Mouse (Mus musculus): Measurements from ENCODE around the gene Setdb2. TPM values are rescaled to one million over a fixed set of nuclear protein-coding genes. Genes with fewer than 3 reads are reported as not detected.
A peak's percentile ranks its signal among the peaks of the same experiment; 100 is the strongest.

Gene Setdb2
- polyA plus RNA-seq (2012; rRNA removed): 4.5 and 5.6 TPM in 2 replicates

DNA sequence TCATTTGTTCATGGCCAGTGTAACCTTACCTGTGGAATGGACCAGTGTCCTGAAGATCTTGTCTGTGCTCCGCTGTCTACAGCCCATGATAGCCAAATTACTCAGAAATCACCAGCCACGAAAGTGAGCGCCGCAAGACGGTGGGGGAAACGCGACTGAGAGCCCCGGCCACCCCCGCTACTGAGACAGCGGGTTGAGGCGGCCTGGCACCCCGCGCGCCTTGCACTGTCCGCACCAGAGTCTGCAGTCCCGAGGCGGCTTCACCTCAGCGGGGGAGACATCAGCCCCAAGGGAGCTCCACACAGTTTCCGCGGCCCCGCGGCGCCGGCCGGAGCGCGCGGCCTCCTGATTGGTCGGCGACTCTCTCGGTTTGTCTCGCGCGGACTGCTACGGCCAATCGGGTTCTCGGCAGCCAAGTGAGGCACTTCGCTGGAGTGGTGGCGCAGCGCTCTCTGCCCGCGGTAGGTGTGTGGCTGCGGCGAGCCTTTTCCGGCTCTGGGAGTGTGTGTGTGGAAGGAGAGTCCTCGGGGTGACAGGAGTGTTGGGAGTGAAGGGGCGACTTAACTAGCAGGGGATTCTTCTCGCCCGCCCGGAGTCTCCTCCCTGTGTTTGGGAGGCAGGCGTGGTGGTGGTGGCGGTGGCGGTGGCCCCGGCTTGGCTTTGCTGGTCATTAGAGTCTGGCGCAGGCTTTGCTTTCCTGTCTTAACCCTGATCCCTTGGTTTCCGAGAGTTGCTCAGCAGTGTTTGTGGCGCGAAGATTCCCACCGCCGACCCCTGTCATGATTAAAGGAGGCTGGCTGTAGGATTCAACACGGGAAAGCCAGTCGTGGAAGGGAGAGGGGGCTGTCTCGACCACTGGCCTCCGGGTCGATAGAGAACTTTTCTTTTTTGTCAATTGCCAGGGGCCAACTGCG, at the start of gene Setdb2, which contains the start of gene Cab39l:
Gene Setdb2, minus strand, starts transcription at position 327 of the 914 bp plus-strand sequence.
Gene Cab39l, plus strand, starts transcription at position 415 of the 914 bp plus-strand sequence.
- Histone ChIP-seq H3K36me3 (ENCODE audit: control insufficient read depth, insufficient read depth, low read length) (no peaks in the 10 kb centered on the region), H3K27ac (ENCODE audit: control insufficient read depth, insufficient read depth, low read depth, low read length) (peak within 1 kb of the TSS; percentile 96), H3K27me3 (ENCODE audit: control insufficient read depth, insufficient read depth, low read length) (no peaks in the 10 kb centered on the region), H3K4me3 (ENCODE audit: control insufficient read depth, low read depth, low read length) (peak within 1 kb of the TSS; percentile 96), H3K4me1 (ENCODE audit: control insufficient read depth, insufficient read depth, low read length) (no peaks in the 10 kb centered on the region)
- TF ChIP-seq POLR2A (IDR thresholded peaks at IDR 0.05; ENCODE audit: control insufficient read depth, low read depth, low read length): peak; percentile 95
- no peak for TF ChIP-seq CTCF (IDR thresholded peaks at IDR 0.05; ENCODE audit: control insufficient read depth, insufficient read depth, insufficient replicate concordance, low read depth, low read length)

- H3K27me3 ChIP-seq (ENCODE audit: control insufficient read depth, insufficient read depth, low read length): no peaks in the 10 kb centered on the region
- H3K36me3 ChIP-seq (ENCODE audit: control insufficient read depth, insufficient read depth, low read length): no peaks in the 10 kb centered on the region; the same call in 1 of the 2 replicates
- TF ChIP-seq POLR2A (IDR thresholded peaks at IDR 0.05; ENCODE audit: control insufficient read depth, low read depth, low read length) (no peak), CTCF (IDR thresholded peaks at IDR 0.05; ENCODE audit: control insufficient read depth, insufficient read depth, insufficient replicate concordance, low read depth, low read length) (no peak)
- H3K4me3 ChIP-seq (ENCODE audit: control insufficient read depth, low read depth, low read length): no peak overlapping the region
- H3K27ac ChIP-seq (ENCODE audit: control insufficient read depth, insufficient read depth, low read depth, low read length): no peak overlapping the region
- no peaks in the 10 kb centered on the region for H3K4me1 ChIP-seq (ENCODE audit: control insufficient read depth, insufficient read depth, low read length)
Observed at GRCm38 (mm10) chr14:59485247-59485810, 44.6 kb upstream of the Setdb2 start.

DNA sequence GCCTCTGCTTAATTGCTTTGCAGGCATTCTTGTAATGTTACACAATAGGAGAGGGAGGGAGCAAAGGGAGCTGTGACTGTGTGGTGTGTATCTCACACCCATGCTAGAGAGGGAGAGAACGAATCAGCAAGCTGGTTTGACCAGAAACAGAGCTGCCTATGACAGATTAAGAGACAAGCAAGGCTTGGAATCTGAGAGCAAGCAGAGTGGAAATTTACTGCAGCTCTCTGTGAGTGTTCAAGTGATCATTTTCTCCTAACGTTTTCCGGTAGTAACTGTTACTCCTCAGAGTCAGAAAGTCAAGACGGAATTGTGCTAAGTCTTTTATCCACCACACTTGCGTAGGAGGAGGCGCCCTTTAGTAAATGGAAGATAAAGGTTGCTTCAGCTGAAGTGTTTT, 38.0 kb upstream of the Setdb2 start:
- H3K27me3 ChIP-seq (ENCODE audit: control insufficient read depth, insufficient read depth, low read length): no peaks in the 10 kb centered on the region
- H3K27ac ChIP-seq (ENCODE audit: control insufficient read depth, insufficient read depth, low read depth, low read length): no peak overlapping the region
- no peaks in the 10 kb centered on the region for H3K36me3 ChIP-seq (ENCODE audit: control insufficient read depth, insufficient read depth, low read length)
- H3K4me1 ChIP-seq (ENCODE audit: control insufficient read depth, insufficient read depth, low read length): no peaks in the 10 kb centered on the region
- H3K4me3 ChIP-seq (ENCODE audit: control insufficient read depth, low read depth, low read length): no peak overlapping the region
- TF ChIP-seq POLR2A (IDR thresholded peaks at IDR 0.05; ENCODE audit: control insufficient read depth, low read depth, low read length): no peak
- TF ChIP-seq CTCF (IDR thresholded peaks at IDR 0.05; ENCODE audit: control insufficient read depth, insufficient read depth, insufficient replicate concordance, low read depth, low read length): no peak

- no peaks in the 10 kb centered on the region for H3K27me3 ChIP-seq (ENCODE audit: control insufficient read depth, insufficient read depth, low read length)
- no peaks in the 10 kb centered on the region for H3K4me1 ChIP-seq (ENCODE audit: control insufficient read depth, insufficient read depth, low read length)
- no peak for TF ChIP-seq CTCF (IDR thresholded peaks at IDR 0.05; ENCODE audit: control insufficient read depth, insufficient read depth, insufficient replicate concordance, low read depth, low read length)
- no peak for TF ChIP-seq POLR2A (IDR thresholded peaks at IDR 0.05; ENCODE audit: control insufficient read depth, low read depth, low read length)
- H3K4me3 ChIP-seq (ENCODE audit: control insufficient read depth, low read depth, low read length): no peak overlapping the region
- no peak overlapping the region for H3K27ac ChIP-seq (ENCODE audit: control insufficient read depth, insufficient read depth, low read depth, low read length)
- H3K36me3 ChIP-seq (ENCODE audit: control insufficient read depth, insufficient read depth, low read length): no peaks in the 10 kb centered on the region
Observed at GRCm38 (mm10) chr14:59470781-59471180, 30.1 kb upstream of the Setdb2 start.

DNA sequence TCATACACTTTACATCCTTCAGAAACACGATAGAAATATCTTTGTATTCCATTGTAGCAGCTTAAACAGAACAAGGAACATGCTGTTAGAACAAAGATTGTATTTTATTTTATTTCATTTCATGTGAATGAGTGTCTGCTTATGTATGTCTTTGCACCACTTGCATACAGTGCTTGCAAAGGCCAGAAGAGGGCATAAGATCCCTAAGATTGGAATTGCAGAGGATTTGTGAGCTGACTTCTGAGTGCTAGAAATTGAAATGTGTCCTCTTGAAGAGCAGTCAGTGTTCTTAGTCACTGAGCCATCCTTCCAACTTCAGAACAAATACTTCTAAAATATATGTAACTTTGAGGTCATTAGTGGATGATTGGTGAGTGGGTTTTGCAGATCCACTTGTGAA, 27.1 kb upstream of the Setdb2 start:
- no peaks in the 10 kb centered on the region for H3K4me1 ChIP-seq (ENCODE audit: control insufficient read depth, insufficient read depth, low read length)
- H3K36me3 ChIP-seq (ENCODE audit: control insufficient read depth, insufficient read depth, low read length): no peaks in the 10 kb centered on the region
- no peak for TF ChIP-seq CTCF (IDR thresholded peaks at IDR 0.05; ENCODE audit: control insufficient read depth, insufficient read depth, insufficient replicate concordance, low read depth, low read length)
- TF ChIP-seq POLR2A (IDR thresholded peaks at IDR 0.05; ENCODE audit: control insufficient read depth, low read depth, low read length): no peak
- no peaks in the 10 kb centered on the region for H3K27me3 ChIP-seq (ENCODE audit: control insufficient read depth, insufficient read depth, low read length)
- no peak overlapping the region for H3K27ac ChIP-seq (ENCODE audit: control insufficient read depth, insufficient read depth, low read depth, low read length)
- no peak overlapping the region for H3K4me3 ChIP-seq (ENCODE audit: control insufficient read depth, low read depth, low read length)

GRCm38 (mm10) chr14:59466503-59466902, 25.8 kb upstream of the Setdb2 start:
- TF ChIP-seq CTCF (IDR thresholded peaks at IDR 0.05; ENCODE audit: control insufficient read depth, insufficient read depth, insufficient replicate concordance, low read depth, low read length) (no peak), POLR2A (IDR thresholded peaks at IDR 0.05; ENCODE audit: control insufficient read depth, low read depth, low read length) (no peak)
- H3K4me1 ChIP-seq (ENCODE audit: control insufficient read depth, insufficient read depth, low read length): no peaks in the 10 kb centered on the region
- no peak overlapping the region for H3K4me3 ChIP-seq (ENCODE audit: control insufficient read depth, low read depth, low read length)
- H3K36me3 ChIP-seq (ENCODE audit: control insufficient read depth, insufficient read depth, low read length): no peaks in the 10 kb centered on the region
- H3K27me3 ChIP-seq (ENCODE audit: control insufficient read depth, insufficient read depth, low read length): no peaks in the 10 kb centered on the region
- H3K27ac ChIP-seq (ENCODE audit: control insufficient read depth, insufficient read depth, low read depth, low read length): no peak overlapping the region

- H3K4me1 ChIP-seq (ENCODE audit: control insufficient read depth, insufficient read depth, low read length): no peaks in the 10 kb centered on the region
- H3K36me3 ChIP-seq (ENCODE audit: control insufficient read depth, insufficient read depth, low read length): no peaks in the 10 kb centered on the region
- TF ChIP-seq CTCF (IDR thresholded peaks at IDR 0.05; ENCODE audit: control insufficient read depth, insufficient read depth, insufficient replicate concordance, low read depth, low read length) (no peak), POLR2A (IDR thresholded peaks at IDR 0.05; ENCODE audit: control insufficient read depth, low read depth, low read length) (no peak)
- H3K4me3 ChIP-seq (ENCODE audit: control insufficient read depth, low read depth, low read length): no peak overlapping the region
- H3K27me3 ChIP-seq (ENCODE audit: control insufficient read depth, insufficient read depth, low read length): no peaks in the 10 kb centered on the region
- no peak overlapping the region for H3K27ac ChIP-seq (ENCODE audit: control insufficient read depth, insufficient read depth, low read depth, low read length)
Observed at GRCm38 (mm10) chr14:59447981-59448380, 7.3 kb upstream of the Setdb2 start.
